Mouse (Mus musculus) ES-E14 (cell line): ENCODE measurements around the gene Hypk. TPM values are rescaled to one million over a fixed set of nuclear protein-coding genes. Genes with fewer than 3 reads are reported as not detected.

Experiments
- DNase-seq: peaks from one replicate; pipeline ENCODE4 v3.0.0-alpha.2; 2013; ENCODE audit warnings: low read depth, low spot score
- H3K27ac ChIP-seq: 2 replicates; pipeline ENCODE4 v1.5.1; 2012; ENCODE audit warnings: low read depth, mild to moderate bottlenecking, low read length, moderate library complexity, mixed read lengths; ENCODE audit not compliant: poor library complexity, insufficient read depth, severe bottlenecking
- H3K36me3 ChIP-seq: 2 replicates; pipeline ENCODE4 v1.6.1; 2012; ENCODE audit warnings: mild to moderate bottlenecking, low read length, moderate library complexity, mixed read lengths; ENCODE audit not compliant: control insufficient read depth, poor library complexity, insufficient read depth, severe bottlenecking
- H3K4me1 ChIP-seq, 2 experiments: fragments of 150-350 bp in 1 of 2; sonication (generic) in 1 of 2; 2 replicates each; pipeline ENCODE4 v1.6.1; 2012; ENCODE audit warnings: low read length in 2 of 2, mild to moderate bottlenecking in 1 of 2, mixed read lengths in 1 of 2; ENCODE audit not compliant: control insufficient read depth in 2 of 2, insufficient read depth in 2 of 2, poor library complexity in 1 of 2
- H3K4me3 ChIP-seq, 2 experiments: fragments of 150-350 bp in 1 of 2; sonication (generic) in 1 of 2; 2 replicates each; pipeline ENCODE4 v1.5.1; 2012; ENCODE audit warnings: low read length in 2 of 2, low read depth in 1 of 2, mild to moderate bottlenecking in 1 of 2, mixed read lengths in 1 of 2; ENCODE audit not compliant: insufficient read depth in 1 of 2, poor library complexity in 1 of 2, severe bottlenecking in 1 of 2
- H3K9ac ChIP-seq: 2 replicates; pipeline ENCODE4 v1.6.1; 2012; ENCODE audit warnings: low read depth, mild to moderate bottlenecking, low read length, mixed read lengths; ENCODE audit not compliant: poor library complexity, insufficient read depth, severe bottlenecking
- H3K9me3 ChIP-seq: fragments of 150-350 bp; sonication (generic); 2 replicates; pipeline ENCODE4 v1.6.1; 2012; ENCODE audit warnings: low read depth, mild to moderate bottlenecking, low read length; ENCODE audit not compliant: control insufficient read depth, insufficient read depth
- CHD2 ChIP-seq: IDR thresholded peaks from 2 replicates; pipeline ENCODE4 v1.6.1; 2014; ENCODE audit warnings: mild to moderate bottlenecking, low read depth, low read length, inconsistent platforms
- HCFC1 ChIP-seq: IDR thresholded peaks from 2 replicates; pipeline ENCODE4 v1.6.1; 2012; ENCODE audit warnings: low read length, inconsistent platforms, borderline replicate concordance; ENCODE audit not compliant: insufficient read depth
- MAFK ChIP-seq: IDR thresholded peaks from 2 replicates; pipeline ENCODE4 v1.6.1; 2014; ENCODE audit warnings: mild to moderate bottlenecking, low read depth, low read length, inconsistent platforms; ENCODE audit not compliant: insufficient read depth
- ZC3H11A ChIP-seq: IDR thresholded peaks from 2 replicates; pipeline ENCODE4 v1.6.1; 2012; ENCODE audit warnings: low read depth, mild to moderate bottlenecking, inconsistent platforms, low read length, borderline replicate concordance
- ZNF384 ChIP-seq: IDR thresholded peaks from 2 replicates; pipeline ENCODE4 v1.6.1; 2012; ENCODE audit warnings: low read depth, low read length, inconsistent platforms
- in situ Hi-C, 2 experiments: fragments of 600-800 bp; cut with MboI; formaldehyde crosslinking; loops; one replicate each; pipeline ENCODE4 v1.15.1; 2025; ENCODE audit warnings: low sequenced_read_pairs in 2 of 2, inconsistent platforms in 1 of 2; ENCODE audit not compliant: unreplicated experiment in 2 of 2
- total RNA-seq: library from RNA; depleted of rRNA; stranded (reverse); fragments of 300-350 nt; gene quantifications from 2 replicates; pipeline ENCODE4 v1.2.3, GENCODE M21; 2012

The Hypk gene
- total RNA-seq, 1 experiment = 21.5 TPM

DNA sequence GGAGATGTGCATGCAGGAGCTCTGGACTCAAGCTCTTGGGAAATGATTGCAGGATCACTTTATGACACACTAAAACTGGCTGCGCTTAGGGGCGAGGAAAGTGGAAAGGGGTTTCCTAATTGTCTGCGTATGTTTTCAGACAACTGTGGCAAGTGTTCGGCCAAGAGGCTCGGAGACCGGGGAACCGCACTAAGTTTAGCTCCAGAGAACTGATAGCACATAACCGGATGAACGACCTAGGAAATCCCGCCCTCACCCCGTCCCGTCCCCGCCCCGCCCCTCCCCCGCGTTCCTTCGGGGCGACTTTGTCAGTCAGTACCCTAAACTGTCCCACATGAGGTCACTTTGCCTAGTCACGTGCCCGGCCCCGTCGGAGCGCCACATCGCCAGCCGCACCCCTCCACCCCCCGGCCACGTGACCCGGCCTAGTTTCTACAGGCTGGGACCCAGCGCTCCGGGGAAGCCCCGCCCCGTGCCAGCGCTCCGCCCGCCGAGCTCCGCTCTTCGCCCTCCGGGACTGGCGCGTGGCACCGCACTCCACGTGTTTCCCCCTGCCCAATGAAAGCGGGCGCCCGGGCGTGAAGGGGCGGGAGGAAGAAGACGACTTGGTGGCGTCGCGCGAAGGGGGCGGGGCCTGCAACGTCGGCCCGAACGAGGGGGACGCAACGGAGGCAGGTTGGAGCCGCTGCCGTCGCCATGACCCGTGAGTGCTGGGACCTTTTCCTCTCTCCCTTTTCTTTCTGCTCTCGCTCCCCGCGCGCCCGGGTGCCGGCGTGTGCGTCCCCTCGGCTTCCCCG lies 4.2 kb upstream of the Hypk start, which contains the start of gene Serf2:
TSS of gene Serf2 (plus strand) at position 457 of the 797 bp plus-strand sequence.
- TF ChIP-seq HCFC1 (peak; percentile 72), MAFK (no peak)
- Histone ChIP-seq H3K27ac (peak within 1 kb of the TSS; percentile 88), H3K36me3 (peaks cover 11% of the 10 kb centered on the region), H3K4me3 (peak within 1 kb of the TSS; percentile 93 to 100), H3K9ac (peak within 1 kb of the TSS; percentile 99), H3K4me1 (peaks cover 2 to 4% of the 10 kb centered on the region in 2 experiments; a peak in 3 of 4 replicates), H3K9me3 (no peaks in the 10 kb centered on the region)
- in situ Hi-C loops = no loop called here
- peak; percentile 97 for DNase-seq

DNA sequence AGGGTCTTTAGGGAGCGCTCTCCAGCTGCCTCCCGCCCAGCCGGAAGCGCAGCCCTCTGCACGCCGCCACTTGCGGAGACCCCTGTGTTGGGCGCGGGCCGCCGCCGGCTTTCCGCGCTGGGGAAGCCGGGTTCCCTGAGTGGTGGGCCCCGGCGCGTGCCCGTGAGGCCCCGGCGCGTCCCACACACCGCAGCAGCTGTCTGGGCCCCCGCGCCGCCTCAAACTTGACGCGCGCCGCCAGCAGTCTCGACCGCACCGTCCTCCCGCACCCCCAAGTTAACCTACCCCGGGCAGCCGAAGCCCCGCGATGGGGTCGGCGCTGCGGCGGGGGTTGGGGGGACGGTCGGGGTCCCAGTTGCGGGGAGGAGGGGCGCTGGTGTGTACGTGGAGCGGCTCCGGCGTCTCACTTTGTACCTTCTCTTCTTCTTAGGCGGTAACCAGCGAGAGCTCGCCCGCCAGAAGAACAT lies 3.5 kb upstream of the Hypk start:
- H3K36me3 ChIP-seq = peaks cover 11% of the 10 kb centered on the region
- peak overlapping the region; percentile 99 for H3K9ac ChIP-seq
- H3K4me3 ChIP-seq = peak overlapping the region; percentile 93 to 100
- peak overlapping the region; percentile 88 for H3K27ac ChIP-seq
- DNase-seq = no peak
- H3K4me1 ChIP-seq = peaks cover 2 to 5% of the 10 kb centered on the region in 2 experiments; a peak in 3 of 4 replicates
- TF ChIP-seq MAFK (no peak), CHD2 (no peak), ZNF384 (no peak), HCFC1 (no peak; the same call in 1 of the 2 replicates), ZC3H11A (no peak)
- in situ Hi-C loops = no loop called here
- H3K9me3 ChIP-seq = no peaks in the 10 kb centered on the region

DNA sequence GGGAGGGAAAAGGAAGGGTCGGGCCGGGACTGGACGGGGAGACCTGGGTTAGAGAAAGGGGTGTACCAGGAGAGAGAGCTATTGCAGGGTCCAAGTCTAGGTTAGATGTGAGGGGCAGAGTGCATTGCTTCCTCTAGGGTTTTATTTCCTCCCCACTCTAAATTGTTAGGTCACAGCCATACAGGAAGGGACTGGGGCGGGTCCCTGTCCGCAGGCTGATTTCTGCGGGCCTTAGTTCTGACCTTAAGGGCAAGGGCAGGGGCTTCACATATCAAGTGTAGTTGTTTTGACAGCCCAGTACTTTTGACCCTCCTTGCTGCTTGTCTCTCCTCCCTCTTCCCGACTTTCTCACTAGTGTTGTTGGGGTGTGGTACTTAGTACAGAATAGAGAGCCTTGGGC lies 3.0 kb upstream of the Hypk start:
- Histone ChIP-seq H3K4me3 (peak overlapping the region; percentile 93 to 100), H3K9ac (peak overlapping the region; percentile 99), H3K36me3 (peaks cover 13% of the 10 kb centered on the region), H3K27ac (peak overlapping the region; percentile 88; the same call in 1 of the 2 replicates), H3K4me1 (peaks cover 2 to 5% of the 10 kb centered on the region in 2 experiments; a peak in 3 of 4 replicates), H3K9me3 (no peaks in the 10 kb centered on the region)
- TF ChIP-seq ZC3H11A (no peak), MAFK (no peak), ZNF384 (no peak), CHD2 (no peak), HCFC1 (no peak)
- DNase-seq = no peak
- in situ Hi-C loops = no loop called here

DNA sequence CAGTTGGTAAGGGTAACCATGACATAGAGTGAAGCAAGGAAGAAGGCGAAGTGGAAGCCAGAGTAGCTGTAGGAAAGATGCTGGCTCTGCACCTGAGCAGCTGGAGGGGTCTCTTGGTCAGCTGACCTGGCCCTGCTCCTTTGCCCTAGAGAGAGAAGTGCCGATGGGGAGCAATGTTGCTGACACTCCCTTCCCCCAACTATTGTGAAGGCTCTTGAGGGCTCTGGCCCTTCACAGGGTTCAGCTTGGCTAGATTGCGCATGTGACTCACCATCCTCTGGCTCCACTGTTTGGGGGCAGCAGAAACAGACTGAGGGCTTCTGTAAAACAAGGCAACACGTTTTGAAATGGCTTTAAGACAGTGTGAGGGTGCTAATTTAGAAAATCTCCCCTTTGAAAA lies 729 bp upstream of the Hypk start:
- Histone ChIP-seq H3K36me3 (peaks cover 15% of the 10 kb centered on the region), H3K4me3 (no peak overlapping the region), H3K9ac (no peak overlapping the region), H3K27ac (no peak overlapping the region), H3K4me1 (peaks cover 2 to 5% of the 10 kb centered on the region in 2 experiments), H3K9me3 (no peaks in the 10 kb centered on the region)
- TF ChIP-seq CHD2 (no peak), MAFK (no peak), ZNF384 (no peak), ZC3H11A (no peak), HCFC1 (no peak)
- in situ Hi-C loops = no loop called here
- DNase-seq = no peak
